Mouse (Mus musculus) gastrocnemius, postnatal 10 days (tissue): ENCODE results near the gene Ms4a4d. TPM values are rescaled to one million over a fixed set of nuclear protein-coding genes. Genes with fewer than 3 reads are reported as not detected.
A peak's percentile ranks its signal among the peaks of the same experiment; 100 is the strongest.
"Not testable (repeated sequence)": the region's sequence is repeated elsewhere in the genome, so short reads cannot be mapped to it uniquely, and the experiment has no call there.

ENCODE experiments used
- DNase-seq: peaks from one replicate; pipeline ENCODE4 v3.0.0; 2021; ENCODE audit warnings: mixed read lengths
- long read RNA-seq, 2 experiments: library from polyadenylated mRNA; stranded (forward); transcript quantifications; one replicate each; pipeline ENCODE4 v2.0.0; 2021
- total RNA-seq, 2 experiments: library from RNA; stranded (reverse); gene quantifications; 2 replicates each; pipeline ENCODE4 v1.2.3; 2021

The Ms4a4d gene
- 1 to 10 TPM; 2.7 to 2.8 TPM for total RNA-seq
- long read RNA-seq, experiment 1 = 0 reads
- long read RNA-seq, experiment 2, partial matches to known transcripts = 2 of 6 reads
- long read RNA-seq, experiment 2, other reads (novel, unspliced or antisense) = 0 of 6 reads

DNA sequence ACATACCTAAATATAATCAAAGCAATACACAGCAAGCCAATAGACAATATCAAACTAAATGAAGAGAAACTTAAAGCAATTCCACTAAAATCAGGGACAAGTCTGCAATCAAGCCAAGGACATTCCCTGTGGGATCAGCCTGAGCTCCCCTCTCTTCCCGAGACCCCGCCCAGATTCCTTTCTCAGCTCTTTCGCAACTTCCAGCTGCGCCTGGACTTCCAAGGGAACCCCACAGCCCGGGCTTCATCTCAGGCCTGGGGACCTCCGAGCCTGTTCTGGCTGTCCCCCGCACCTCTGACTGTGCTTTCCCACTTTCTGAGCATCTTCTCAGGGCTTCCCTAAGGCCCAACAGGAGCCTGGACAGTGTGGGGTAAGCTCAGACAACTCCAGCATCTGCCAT, at the start of gene Ms4a4d:
TSS of gene Ms4a4d (plus strand) at position 209 of the 400 bp plus-strand sequence.
- DNase-seq = peak; percentile 24

DNA sequence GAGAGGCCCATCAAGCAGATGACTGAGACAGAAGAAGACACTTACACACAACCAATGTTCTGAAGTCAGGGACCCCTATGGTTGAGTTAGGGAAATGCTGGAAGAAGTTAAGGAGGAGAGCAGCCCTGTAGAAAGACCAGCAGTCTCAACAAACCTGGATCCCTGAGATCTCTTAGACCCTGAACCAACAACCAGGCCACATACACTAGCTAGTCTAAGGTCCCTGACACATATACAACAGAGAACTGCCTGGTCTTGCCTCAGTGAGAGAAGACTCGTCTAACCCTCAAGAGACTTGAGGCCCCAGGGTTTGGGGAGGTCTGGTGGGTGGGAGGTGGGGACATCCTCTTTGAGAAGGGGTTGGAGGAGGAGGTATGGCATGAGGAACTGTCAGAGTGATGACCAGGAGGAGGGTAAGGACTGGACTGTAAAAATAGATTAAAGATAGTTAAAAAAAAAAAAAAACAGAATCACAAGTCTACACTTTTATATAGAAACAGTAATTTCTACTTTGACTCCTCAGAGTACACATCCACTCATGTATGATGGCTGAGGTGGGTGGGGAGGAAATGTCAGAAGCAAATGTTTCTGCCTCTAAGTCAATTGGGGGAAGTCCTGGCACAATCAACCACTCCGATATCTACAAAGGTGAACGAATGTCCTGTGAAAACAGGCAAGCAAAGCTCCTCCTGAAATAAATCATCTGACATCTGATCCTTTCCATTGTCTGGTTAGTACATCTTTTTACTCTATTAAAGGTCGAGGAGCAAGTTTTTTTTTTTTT, 45.0 kb upstream of the Ms4a4d start:
- no peak for DNase-seq

- DNase-seq = no peak
These were observed 43.9 kb upstream of the Ms4a4d start for GRCm38 (mm10) chr19:11492671-11493070.

DNA sequence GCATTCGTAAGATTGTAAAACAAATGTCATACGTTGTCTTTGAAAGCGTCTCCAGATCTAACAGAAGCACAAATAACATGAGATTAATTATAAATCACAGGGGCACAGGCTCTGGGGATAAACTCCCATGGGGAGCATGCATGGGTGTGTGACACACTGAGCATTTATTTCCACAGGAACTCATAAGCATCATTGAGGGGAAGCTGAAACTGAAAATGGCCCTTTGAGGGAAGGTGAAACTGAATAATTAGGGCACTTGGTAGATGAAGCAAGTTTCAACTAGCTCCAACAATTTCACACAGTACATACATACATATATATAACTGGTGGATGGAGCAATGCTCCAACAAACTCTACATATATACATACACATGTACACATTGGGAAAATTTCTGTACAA, 42.1 kb upstream of the Ms4a4d start:
- DNase-seq = no peak

DNA sequence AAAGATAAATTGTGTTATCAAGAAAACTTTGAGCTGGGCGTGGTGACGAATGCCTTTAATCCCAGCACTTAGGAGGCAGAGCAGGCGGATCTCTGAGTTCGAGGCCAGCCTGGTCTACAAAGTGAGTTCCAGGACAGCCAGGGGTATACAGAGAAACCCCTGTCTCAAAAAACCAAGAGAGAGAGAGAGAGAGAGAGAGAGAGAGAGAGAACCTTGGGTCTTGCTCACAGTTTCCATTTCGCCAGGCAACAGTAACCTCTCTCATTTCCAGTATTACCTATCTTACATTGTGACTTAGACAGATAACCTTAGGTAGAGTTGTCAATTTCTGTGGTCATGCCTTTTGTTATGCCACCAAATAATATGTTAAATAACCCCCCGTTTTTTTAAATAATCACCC, 40.2 kb upstream of the Ms4a4d start:
- DNase-seq = no peak

DNA sequence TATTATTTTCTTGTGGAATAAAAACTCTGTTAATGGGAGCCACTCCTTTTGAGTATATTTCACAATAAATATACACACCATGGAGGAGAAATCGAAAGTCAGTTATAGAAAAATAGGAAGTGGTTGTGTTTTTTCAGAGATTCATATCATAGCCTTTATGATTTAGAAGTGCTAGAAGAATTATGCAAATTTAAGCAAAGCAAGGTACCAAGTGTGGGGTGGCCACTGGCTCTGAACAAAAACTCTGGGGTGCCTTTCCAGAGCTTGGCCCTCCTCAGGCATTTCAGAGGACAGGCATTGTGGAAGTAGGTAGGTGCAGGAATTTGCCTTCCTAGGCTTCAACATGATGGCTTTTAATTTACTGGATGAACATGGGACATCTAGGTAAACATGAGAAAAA, 39.3 kb upstream of the Ms4a4d start:
- DNase-seq = not testable (repeated sequence)

GRCm38 (mm10) chr19:11500796-11501195, 35.8 kb upstream of the Ms4a4d start:
- DNase-seq = no peak

- no peak for DNase-seq
These were observed 35.3 kb upstream of the Ms4a4d start for GRCm38 (mm10) chr19:11501326-11501725.

- no peak for DNase-seq
These were observed 31.7 kb upstream of the Ms4a4d start for GRCm38 (mm10) chr19:11504857-11505256.

- DNase-seq = no peak
These were observed 23.1 kb upstream of the Ms4a4d start for GRCm38 (mm10) chr19:11513458-11513857.

- no peak for DNase-seq
These were observed 20.4 kb upstream of the Ms4a4d start, which contains the start of gene Ms4a6b for GRCm38 (mm10) chr19:11516246-11516645. Gene Ms4a6b, plus strand, starts transcription at chr19:11516512.

- DNase-seq = no peak
These were observed 19.8 kb upstream of the Ms4a4d start for GRCm38 (mm10) chr19:11516845-11517244.

DNA sequence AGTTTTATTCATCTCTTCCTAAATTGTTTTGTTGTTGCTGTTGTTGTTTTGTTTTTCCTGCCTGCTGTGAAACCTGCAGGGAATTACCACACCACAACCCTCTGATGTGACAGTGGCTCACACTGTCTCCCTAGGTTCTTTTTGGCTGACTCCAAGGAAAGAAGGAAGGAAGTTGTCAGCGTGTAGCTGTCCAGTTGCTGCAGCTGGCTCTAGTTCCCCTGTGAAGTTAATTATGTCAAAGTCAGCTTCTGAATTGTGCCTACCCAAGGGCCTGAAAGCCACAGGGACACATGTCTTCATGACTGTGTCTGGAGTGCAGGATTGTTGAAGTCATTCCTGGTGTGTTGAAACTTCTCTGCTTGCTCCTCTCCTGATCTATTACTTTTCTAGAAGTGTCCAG, 19.2 kb upstream of the Ms4a4d start:
- not testable (repeated sequence) for DNase-seq

DNA sequence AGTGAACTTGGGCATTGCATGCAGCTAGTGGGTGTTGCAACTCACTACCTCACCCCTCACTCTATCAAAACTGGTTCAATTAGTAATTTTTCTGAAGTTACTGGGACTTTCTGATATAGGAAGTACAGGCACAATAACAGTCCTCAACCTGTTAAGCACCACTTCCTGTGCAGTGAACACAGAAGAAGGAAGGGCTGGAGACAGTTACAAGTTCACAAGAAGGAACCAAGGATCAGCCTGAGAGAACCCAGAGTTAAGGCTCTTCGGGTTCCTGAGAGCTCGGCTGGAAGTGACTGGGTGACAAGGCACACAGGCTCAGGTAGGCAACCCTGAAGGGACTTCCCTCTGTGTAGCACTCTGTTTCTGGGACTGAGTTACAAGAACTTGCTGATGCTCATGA, 18.2 kb upstream of the Ms4a4d start:
- DNase-seq = not testable (repeated sequence)

DNA sequence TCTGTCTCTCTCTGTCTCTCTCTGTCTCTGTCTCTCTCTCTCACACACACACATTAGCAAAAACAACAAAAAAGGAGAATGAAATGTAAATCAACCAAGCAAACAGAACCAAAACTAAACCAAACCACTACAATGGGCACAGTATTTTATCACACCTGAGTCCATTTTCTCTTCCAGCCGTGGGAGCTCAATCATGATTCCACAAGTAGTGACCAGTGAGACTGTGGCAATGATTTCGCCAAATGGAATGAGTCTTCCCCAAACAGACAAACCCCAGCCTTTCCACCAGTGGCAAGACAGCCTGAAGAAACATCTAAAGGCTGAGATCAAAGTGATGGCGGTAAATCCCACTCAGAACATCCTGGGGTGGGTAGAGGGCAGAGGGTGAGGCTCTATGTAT, 16.5 kb upstream of the Ms4a4d start:
- DNase-seq = no peak

DNA sequence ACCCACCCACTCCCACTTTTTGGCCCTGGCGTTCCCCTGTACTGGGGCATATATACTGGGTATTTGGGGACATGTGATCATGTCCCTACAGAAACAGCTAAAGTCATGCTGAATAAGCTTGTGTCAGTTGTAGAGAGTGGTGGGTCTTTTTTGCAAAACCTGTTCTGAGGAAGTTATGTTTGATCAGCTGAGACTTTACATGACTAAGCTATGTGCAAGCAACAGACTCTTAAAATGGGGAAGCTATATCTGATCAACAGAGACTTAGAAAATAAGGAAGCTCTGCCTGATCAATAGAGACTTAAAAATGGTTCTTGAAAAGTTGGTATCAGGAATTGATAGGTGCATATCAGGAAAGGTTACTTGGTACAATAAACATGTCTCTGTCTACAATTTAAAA, 3.2 kb upstream of the Ms4a4d start:
- DNase-seq = no peak

- no peak for DNase-seq
These were observed 2.6 kb upstream of the Ms4a4d start for GRCm38 (mm10) chr19:11533888-11534445.

GRCm38 (mm10) chr19:11537336-11537735, 735 bp downstream of the Ms4a4d start:
- DNase-seq = peak; percentile 16

GRCm38 (mm10) chr19:11540166-11540821, 3.7 kb downstream of the Ms4a4d start:
- not testable (repeated sequence) for DNase-seq

DNA sequence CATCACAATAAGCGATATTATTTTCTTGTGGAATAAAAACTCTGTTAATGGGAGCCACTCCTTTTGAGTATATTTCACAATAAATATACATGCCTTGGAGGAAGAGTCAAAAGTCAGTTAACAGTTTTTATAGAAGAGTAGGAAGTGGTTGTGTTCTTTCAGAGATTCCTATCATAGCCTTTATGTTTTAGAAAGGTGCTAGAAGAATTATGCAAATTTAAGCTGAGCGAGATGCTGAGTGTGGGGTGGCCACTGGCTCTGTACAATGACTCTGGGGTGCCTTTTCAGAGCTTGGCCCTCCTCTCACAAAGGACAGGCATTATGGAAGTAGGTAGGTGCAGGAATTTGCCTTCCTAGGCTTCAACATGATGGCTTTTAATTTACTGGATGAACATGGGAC, 7.8 kb downstream of the Ms4a4d start:
- DNase-seq = not testable (repeated sequence)

GRCm38 (mm10) chr19:11547911-11548310, 11.3 kb downstream of the Ms4a4d start:
- DNase-seq = no peak

DNA sequence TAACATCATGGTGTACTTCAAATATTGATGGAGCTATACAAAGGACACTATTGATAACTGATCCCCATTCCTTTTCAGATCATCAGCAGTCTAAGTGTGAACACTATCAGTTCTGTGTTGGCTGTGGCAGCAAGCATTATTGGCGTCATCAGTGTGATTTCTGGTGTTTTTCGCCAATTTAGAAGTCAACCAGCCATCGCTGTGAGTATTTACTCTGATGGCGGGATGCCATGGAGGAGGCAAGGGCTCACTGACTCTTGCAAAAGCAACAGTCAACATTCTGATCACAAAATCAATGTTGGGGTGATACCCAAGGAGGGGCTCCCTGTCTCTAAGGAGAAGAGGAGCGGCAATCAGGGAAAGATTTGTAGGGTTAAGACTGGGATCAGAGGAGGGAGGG, 18.1 kb downstream of the Ms4a4d start:
- no peak for DNase-seq

GRCm38 (mm10) chr19:11559560-11559959, 23.0 kb downstream of the Ms4a4d start:
- not testable (repeated sequence) for DNase-seq
